Mouse (Mus musculus) ZHBTc4 (cell line): Measurements from ENCODE around the gene Hist1h1d.
"Not testable (repeated sequence)": the region's sequence is repeated elsewhere in the genome, so short reads cannot be mapped to it uniquely, and the experiment has no call there.

Experiments used
- DNase-seq: peaks from one replicate; pipeline ENCODE4 v3.0.0-alpha.2; 2011; ENCODE audit warnings: low read depth, low spot score

Gene Hist1h1d

DNA sequence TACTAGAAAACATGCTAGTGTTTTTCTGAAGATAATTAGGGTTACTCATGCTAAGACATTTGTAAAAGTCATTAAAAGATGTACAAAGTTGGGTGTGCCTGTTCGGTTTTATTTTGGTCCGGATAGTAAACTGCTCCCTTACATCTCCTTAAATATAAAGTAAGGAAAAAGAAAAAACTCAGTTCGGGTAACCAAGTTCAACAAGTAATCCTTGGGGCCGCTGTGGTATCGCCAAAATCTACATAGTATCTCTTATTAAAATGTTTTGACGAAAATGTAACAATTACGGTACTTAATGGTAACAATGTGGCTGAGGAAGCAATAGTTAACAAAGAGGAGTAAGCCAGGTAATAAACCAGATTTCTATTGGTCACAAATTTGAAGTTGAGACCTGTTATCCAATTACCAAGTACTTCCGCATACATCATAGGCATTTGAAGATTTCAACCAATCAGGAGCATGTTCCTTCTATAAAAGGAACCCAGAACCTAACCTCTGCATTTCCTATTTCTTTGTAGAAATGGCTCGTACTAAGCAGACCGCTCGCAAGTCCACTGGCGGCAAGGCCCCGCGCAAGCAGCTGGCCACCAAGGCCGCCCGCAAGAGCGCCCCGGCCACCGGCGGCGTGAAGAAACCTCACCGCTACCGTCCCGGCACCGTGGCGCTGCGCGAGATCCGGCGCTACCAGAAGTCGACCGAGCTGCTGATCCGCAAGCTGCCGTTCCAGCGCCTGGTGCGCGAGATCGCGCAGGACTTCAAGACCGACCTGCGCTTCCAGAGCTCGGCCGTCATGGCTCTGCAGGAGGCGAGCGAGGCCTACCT lies 8.9 kb upstream of the Hist1h1d start, which contains the start of gene Hist1h3f:
Hist1h3f (plus strand) TSS at position 88 of the 822 bp plus-strand sequence.
- DNase-seq, result peak; percentile 92

DNA sequence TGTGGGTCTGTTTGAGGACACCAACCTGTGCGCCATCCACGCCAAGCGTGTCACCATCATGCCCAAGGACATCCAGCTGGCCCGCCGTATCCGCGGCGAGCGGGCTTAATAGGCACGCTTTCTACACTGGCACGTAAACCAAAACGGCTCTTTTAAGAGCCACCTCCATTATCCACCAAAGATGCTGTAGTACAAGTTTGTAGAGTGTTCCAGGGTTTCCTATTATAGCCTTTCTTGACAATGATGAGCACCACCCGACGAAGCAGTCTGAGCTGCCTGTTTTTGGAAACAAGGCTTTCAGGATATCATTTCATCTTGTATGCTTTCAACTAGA lies 8.3 kb upstream of the Hist1h1d start:
- not testable (repeated sequence) for DNase-seq

DNA sequence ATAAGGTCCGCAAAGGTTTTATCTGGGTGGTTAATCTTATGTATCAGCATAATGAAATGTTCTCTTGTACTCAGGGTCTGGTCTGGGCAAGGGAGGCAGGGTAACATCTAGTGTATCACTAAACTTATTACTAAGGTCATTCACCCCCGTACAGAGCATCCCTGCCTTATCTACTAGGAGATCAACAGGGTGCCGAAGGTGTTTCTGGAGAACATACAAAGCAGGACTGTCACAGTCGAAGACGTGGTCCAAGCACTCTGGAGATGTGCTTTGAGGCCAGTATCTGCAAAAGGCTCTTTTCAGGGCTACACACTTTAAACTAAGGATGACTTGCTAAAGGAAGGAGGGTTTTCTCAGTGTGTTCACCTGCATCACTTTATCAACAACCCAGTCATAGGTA lies 6.4 kb upstream of the Hist1h1d start:
- no peak for DNase-seq

DNA sequence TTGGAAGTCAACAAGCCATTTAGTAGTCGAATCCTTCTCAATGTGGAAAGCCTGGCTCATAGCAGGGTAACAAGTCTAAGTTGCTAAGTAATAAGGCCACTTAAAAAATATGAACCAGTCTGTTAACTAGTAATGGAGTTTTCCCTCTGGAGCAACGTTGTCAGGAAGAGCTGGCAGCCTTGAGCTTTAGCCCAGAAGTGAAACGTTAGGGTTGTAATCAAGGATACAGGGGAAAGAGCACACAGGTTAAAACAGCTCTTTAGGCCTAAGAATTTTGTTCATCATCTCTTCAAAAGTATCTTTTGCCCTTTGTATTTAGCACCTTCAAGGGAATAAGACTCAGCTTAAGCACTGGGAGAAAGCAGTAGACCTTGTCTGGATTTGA lies 2.3 kb upstream of the Hist1h1d start:
- DNase-seq, result peak; percentile 60

DNA sequence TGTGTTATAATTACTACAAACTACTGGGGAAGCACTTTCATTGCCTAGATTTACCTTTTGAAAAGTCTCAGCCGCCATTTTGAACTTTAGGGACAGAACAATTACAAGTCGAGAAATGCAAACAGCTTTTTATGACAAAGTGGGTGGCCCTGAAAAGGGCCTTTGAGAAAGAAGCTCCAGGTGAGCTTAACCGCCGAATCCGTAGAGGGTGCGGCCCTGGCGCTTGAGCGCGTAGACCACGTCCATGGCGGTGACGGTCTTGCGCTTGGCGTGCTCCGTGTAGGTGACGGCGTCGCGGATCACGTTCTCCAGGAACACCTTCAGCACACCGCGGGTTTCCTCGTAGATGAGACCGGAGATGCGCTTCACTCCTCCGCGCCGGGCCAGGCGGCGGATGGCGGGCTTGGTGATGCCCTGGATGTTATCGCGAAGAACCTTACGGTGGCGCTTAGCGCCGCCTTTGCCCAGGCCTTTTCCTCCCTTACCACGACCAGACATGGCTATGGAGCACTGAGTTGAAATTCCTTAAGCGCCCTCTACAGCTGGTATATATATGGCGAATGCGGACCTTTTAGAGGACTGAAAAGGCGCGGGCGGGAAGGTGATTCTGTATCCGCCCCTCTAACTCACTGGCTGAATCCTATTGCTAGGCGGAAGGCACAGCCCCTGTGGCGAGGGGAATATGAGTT lies 1.8 kb upstream of the Hist1h1d start, which contains the start of gene Hist1h4f:
Hist1h4f (minus strand) TSS at position 503 of the 689 bp plus-strand sequence.
- peak; percentile 96 for DNase-seq

DNA sequence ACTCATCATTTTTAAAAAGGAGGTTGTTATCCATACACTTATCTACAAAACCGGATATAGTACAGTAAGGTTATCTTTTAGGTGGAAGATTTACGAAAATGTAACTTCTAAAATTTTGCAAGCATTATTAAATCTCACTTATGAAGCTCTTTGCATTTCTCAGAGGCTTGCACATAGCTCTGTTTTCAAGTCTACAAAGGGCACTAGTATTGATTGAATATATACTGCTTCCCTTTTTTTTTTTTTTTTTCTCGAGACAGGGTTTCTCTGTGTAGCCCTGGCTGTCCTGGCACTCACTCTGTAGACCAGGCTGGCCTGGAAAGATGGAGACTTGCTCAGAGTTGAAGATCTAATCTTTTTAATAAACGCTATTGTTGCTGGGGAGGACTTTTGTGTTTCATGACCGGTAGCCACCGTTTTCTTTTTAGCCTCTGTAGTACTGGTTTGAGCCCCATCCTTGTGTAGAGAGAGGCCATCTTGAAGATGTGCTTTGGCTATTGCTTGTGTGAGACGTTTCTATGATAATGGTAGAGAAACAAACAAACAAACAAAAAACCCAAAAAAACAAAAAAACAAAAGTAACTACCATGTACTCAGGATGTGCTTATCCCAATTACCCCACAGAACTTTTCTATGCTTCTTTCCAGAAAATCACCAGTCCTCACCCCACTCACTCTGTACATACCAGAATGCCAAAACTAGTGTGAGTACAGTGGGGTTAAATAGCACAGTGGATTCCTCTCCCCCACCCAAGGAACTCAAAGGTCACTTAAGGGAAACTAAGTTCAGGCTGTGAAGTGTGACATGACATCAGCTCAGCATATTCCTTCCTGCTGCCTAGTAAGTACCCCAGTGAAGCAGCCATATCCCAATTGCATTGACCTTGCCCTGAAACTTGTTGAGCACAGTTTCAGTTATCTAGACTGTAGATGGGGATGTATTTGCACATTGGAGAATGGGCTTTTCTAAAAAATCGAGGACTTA lies 839 bp upstream of the Hist1h1d start:
- DNase-seq, result no peak

DNA sequence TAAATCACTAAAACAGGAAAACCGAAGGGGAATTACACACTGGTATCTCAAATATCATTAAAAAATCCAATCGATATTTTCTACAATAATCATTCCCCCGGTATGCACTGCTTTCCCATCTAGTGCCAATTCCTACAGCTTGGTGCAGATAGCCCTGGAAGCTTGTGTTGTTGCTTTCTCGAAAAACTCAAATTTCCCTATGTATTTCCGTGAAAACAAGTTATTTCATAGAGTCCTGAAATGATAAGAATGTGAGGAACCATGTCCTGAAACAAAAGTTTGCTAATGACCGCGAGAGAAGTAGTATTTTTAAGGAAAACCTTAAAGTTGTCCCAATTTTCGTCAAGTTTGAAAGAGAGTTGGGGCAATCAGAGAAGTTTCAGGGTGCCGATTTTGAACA lies 1.3 kb downstream of the Hist1h1d start:
- no peak for DNase-seq

DNA sequence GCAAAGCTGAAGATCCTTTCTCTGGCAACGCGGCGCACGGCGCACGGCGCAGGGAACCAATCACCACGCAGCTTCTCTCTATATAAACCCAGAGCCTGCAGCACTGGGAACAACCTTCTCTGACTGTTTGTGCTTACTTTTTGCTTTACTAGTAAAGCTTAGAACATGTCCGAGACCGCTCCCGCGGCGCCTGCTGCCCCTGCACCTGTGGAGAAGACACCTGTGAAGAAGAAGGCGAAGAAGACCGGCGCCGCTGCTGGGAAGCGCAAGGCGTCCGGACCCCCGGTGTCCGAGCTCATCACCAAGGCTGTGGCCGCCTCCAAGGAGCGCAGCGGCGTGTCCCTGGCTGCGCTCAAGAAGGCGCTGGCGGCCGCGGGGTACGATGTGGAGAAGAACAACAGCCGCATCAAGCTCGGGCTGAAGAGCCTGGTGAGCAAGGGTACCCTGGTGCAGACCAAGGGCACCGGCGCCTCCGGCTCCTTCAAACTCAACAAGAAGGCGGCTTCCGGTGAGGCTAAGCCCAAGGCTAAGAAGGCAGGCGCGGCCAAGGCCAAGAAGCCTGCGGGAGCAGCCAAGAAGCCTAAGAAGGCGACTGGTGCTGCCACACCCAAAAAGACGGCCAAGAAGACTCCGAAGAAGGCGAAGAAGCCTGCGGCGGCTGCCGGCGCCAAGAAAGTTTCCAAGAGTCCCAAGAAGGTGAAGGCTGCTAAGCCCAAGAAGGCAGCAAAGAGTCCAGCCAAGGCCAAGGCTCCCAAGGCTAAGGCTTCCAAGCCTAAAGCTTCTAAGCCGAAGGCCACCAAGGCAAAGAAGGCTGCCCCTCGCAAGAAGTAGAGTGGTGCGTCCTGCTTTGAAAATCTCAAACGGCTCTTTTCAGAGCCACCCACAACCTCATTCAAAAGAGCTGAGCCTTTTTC lies 2.1 kb downstream of the Hist1h1d start:
- peak; percentile 88 for DNase-seq

DNA sequence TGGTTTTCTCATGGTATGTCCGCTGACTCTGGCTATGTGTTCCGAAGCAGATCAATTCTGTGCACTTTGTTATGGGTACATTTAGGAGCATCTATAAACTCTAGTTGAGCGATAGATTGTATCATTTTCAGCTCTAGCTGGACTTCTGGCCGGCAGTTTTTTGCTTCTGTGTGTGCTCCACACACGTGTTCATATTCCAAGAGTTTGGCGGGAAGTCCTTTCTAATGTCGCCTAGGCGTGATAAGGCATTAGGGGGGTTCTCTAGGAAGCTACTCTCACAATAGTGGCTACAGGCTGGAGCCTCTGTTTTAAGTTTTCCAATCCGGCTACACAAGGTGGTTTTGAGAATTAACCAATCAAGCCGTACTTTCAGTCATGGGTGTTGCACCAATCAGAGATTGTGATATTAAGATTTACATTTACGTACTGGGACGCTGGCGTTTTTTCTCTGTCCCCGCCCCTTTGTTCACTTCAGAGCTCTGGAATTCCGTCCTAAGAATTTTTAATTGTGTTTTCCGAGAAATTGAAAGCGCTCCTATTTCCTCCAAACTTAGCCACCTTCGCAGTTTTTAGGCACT lies 2.9 kb downstream of the Hist1h1d start:
- DNase-seq, result peak; percentile 96

DNA sequence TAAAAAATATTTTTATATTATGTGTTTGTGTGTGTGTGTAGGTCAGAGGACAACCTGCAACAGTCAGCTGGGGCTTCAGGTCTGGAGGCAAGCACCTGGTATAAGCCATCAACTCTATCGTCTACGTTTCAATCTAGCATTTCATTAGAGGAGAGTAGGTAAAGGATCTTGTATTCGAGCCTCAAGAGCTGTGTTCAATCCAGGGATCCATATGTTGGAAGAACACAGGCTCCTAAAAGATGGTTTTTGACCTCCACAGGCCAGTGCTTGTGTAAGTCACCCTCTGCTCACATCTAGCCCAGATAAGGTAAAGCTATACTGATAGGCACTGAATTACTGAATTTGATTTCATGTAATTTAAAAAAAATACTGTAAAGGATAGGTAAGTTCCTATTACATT lies 3.8 kb downstream of the Hist1h1d start:
- DNase-seq, result no peak

DNA sequence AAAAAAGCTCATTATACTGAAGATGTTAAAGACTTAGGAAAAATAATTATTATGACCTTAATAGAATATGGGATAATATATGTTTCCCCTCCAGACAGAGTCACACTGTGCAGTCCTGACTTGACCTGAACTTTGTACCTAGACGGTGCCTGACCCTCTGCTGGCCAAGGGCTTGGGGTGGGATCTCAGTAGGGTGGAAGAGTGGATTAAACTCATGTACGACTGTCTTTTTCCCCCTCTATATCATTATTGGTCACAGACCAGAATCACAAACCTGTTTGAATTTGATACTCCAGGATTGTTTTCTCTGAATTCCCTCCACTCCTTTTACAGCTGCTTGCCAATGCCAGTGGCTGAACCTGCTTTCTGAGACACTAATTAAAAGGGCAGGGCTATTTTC lies 7.6 kb downstream of the Hist1h1d start:
- not testable (repeated sequence) for DNase-seq

DNA sequence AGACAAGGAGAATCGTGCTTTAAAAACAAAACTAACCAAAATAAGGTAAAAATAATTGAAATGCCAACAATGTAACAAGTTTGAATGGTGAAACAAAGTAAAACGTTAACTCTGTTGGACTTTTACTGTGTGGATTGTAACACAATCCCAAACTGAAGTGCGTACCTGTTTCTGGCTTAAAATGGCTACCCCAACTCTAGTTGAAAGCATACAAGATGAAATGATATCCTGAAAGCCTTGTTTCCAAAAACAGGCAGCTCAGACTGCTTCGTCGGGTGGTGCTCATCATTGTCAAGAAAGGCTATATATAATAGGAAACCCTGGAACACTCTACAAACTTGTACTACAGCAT lies 8.4 kb downstream of the Hist1h1d start:
- not testable (repeated sequence) for DNase-seq

DNA sequence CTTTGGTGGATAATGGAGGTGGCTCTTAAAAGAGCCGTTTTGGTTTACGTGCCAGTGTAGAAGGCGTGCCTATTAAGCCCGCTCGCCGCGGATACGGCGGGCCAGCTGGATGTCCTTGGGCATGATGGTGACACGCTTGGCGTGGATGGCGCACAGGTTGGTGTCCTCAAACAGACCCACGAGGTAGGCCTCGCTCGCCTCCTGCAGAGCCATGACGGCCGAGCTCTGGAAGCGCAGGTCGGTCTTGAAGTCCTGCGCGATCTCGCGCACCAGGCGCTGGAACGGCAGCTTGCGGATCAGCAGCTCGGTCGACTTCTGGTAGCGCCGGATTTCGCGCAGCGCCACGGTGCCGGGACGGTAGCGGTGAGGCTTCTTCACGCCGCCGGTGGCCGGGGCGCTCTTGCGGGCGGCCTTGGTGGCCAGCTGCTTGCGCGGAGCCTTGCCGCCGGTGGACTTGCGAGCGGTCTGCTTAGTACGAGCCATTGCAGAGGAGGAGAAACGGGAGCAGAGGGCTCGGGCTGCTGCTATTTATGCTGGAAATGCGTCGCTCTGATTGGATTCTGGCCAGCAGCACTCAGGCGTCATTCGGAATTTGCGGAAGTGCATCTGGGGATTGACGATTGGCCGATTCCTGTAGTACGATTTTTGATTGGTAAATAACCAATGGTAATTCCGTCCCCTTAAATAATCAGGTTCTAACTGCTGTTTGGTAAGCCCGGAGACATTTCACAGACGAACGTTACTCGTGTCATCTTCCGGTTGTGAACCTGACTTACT lies 9.0 kb downstream of the Hist1h1d start, which contains the start of gene Hist1h3e:
Hist1h3e (minus strand) TSS at position 487 of the 777 bp plus-strand sequence.
- DNase-seq, result peak; percentile 97

DNA sequence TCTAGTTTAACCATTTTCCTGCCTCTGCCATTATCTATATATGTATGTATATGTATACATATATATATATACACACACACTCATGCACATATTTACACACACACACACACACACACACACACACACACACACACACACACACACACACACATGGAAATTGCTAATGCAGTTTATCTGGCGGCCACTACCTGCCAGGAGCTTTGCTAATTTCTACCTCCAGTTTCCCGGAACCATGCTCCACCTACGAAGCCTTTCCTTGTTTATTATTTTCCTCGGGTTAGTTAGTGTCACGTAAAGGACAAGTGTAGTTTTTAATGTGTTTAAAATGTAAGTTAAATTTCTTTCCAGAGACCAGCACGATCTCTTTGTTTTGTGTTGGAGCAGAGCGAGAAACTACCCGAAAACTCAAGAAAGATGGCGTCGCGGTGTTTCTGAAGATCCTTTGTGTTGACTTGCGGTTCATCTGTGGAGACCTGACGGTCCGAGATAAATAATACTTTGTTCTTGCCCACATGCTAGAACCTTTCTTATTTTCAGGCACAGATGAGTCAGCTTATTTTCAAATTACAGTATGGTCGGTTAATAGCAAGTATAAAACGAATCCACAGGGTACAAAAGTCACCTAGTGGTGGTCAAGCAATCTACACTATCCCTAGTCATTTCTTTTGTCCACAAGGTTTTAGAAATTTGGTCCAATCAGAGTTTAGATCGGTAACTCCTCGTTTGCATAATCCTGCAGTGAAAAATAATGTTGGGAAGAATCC lies 9.8 kb downstream of the Hist1h1d start:
- peak; percentile 84 for DNase-seq

DNA sequence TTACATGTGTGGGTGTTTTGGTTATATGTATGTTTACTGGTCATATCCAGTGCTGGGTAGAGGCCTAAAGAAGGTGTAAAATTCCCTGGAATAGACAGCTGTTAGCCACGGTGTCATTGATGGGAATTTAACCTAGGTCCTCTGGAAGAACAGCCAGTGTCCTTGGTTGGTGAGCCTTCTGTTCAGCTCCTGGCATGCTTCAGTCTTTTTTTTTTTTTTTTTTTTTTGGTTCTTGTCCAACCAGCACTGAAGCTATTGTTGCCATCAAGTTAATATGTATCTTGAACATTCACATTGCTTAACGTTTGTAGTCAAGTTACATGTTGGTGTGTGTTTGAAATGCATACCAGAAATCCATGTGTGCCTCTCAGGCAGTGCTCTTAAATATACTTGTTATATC lies 11.4 kb downstream of the Hist1h1d start:
- DNase-seq, result no peak

DNA sequence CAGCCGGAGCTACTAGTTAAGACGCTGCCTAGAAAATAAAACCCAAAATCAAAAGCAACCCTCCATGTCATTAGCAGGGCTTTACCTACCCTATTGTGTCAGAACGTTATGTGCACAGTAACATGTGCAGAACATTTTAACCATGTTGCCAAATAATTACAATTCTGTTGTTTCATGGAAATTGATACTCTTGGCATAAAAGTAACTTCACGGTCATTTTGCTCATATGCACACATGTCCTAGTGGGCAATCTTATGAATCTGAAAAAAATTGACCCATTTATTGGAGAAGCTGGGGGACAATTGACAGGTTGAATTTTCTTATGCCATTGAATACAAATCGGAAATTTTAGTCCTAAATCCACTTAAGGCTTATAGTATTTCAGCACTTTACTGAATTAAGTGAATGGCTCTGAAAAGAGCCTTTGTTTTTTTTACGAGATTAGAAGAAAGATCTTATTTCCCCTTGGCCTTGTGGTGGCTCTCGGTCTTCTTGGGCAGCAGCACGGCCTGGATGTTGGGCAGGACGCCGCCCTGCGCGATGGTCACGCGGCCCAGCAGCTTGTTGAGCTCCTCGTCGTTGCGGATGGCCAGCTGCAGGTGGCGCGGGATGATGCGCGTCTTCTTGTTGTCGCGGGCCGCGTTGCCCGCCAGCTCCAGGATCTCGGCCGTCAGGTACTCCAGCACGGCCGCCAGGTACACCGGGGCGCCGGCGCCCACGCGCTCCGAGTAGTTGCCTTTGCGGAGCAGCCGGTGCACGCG lies 17.4 kb downstream of the Hist1h1d start:
- DNase-seq, result peak; percentile 40

DNA sequence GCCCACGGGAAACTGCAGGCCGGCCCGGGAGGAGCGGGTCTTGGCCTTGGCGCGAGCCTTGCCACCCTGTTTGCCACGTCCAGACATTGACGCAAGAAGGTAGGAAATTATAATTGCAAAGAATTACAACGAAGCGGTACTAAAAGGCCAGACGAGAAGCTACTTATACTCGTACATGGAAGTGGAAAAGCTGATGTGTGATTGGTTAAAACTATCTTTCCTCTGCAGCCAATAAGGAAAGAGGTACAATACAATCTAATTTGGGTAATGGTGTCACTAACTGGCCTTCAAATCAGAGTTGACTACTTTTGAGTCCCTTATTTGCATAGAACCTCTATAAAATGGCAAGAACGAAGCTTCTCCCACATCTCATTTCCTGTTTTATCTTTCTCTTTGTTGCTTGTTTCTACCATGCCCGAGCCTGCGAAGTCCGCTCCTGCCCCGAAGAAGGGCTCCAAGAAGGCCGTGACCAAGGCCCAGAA lies 18.0 kb downstream of the Hist1h1d start, which contains the start of the genes Hist1h2ae and Hist1h2bg:
Hist1h2ae (minus strand) TSS at position 199 of the 482 bp plus-strand sequence.
Hist1h2bg (plus strand) TSS at position 375 of the 482 bp plus-strand sequence.
- peak; percentile 94 for DNase-seq
